Mouse (Mus musculus) cortical plate, adult 2 months (tissue): ENCODE measurements at regions not wholly inside any gene's neighbourhood (a gene's known extent, or its start where the extent isn't known, plus 50 kb on each side); places are given as distances from the start of the nearest gene placed in this dataset.

Experiments
- H3K27ac ChIP-seq: fragments of 200-500 bp; 2 replicates; pipeline ENCODE4 v1.5.1; 2012; ENCODE audit warnings: low read length, control low read depth, inconsistent platforms; ENCODE audit not compliant: insufficient read depth
- H3K4me1 ChIP-seq: fragments of 200-500 bp; 2 replicates; pipeline ENCODE4 v1.6.1; 2011; ENCODE audit warnings: low read length; ENCODE audit not compliant: control insufficient read depth, insufficient read depth
- H3K4me3 ChIP-seq: fragments of 200-500 bp; 2 replicates; pipeline ENCODE4 v1.5.1; 2011; ENCODE audit warnings: mild to moderate bottlenecking, low read length, control low read depth; ENCODE audit not compliant: insufficient read depth
- CTCF ChIP-seq: fragments of 200-500 bp; IDR thresholded peaks from 2 replicates; pipeline ENCODE4 v1.5.1; 2011; ENCODE audit warnings: mild to moderate bottlenecking, control low read depth, low read length; ENCODE audit not compliant: insufficient read depth; ENCODE audit errors: extremely low read depth
- POLR2A ChIP-seq: fragments of 200-500 bp; IDR thresholded peaks from 2 replicates; pipeline ENCODE4 v1.6.1; 2011; ENCODE audit warnings: mild to moderate bottlenecking, low read length, control low read depth; ENCODE audit not compliant: insufficient read depth; ENCODE audit errors: extremely low read depth

GRCm38 (mm10) chr11:45058658-45059057 lies 441.5 kb downstream of the Ebf1 start:
- no peak for TF ChIP-seq POLR2A
- TF ChIP-seq CTCF: no peak
- H3K4me1 ChIP-seq: no peaks in the 10 kb centered on the region
- no peak overlapping the region for H3K27ac ChIP-seq
- H3K4me3 ChIP-seq: no peak overlapping the region

- TF ChIP-seq CTCF (no peak), POLR2A (no peak)
- Histone ChIP-seq H3K4me1 (no peaks in the 10 kb centered on the region), H3K27ac (no peak overlapping the region), H3K4me3 (no peak overlapping the region)
These were observed 449.5 kb downstream of the Ebf1 start for GRCm38 (mm10) chr11:45066592-45066991.

GRCm38 (mm10) chr11:45070280-45070679 lies 453.2 kb downstream of the Ebf1 start:
- Histone ChIP-seq H3K4me1 (no peaks in the 10 kb centered on the region), H3K4me3 (no peak overlapping the region), H3K27ac (no peak overlapping the region)
- TF ChIP-seq POLR2A: no peak

- H3K4me1 ChIP-seq: no peaks in the 10 kb centered on the region
- no peak for TF ChIP-seq POLR2A
- TF ChIP-seq CTCF: no peak
- H3K4me3 ChIP-seq: no peak overlapping the region
- H3K27ac ChIP-seq: no peak overlapping the region
These were observed 454.1 kb downstream of the Ebf1 start for GRCm38 (mm10) chr11:45071195-45071594.

GRCm38 (mm10) chr11:45084506-45085037 lies 467.5 kb downstream of the Ebf1 start:
- no peak overlapping the region for H3K4me3 ChIP-seq
- H3K27ac ChIP-seq: no peak overlapping the region

GRCm38 (mm10) chr11:45085145-45085544 lies 468.0 kb downstream of the Ebf1 start:
- TF ChIP-seq POLR2A: no peak
- no peak for TF ChIP-seq CTCF
- no peak overlapping the region for H3K4me3 ChIP-seq
- H3K4me1 ChIP-seq: no peaks in the 10 kb centered on the region
- no peak overlapping the region for H3K27ac ChIP-seq

More at GRCm38 (mm10) chr11:45084506-45085037, 467.5 kb downstream of the Ebf1 start:
- TF ChIP-seq CTCF: no peak
- no peak for TF ChIP-seq POLR2A
- no peaks in the 10 kb centered on the region for H3K4me1 ChIP-seq

- H3K27ac ChIP-seq: no peak overlapping the region
- TF ChIP-seq CTCF: no peak
- H3K4me1 ChIP-seq: no peaks in the 10 kb centered on the region
- H3K4me3 ChIP-seq: no peak overlapping the region
These were observed 470.2 kb downstream of the Ebf1 start for GRCm38 (mm10) chr11:45087186-45087915.

GRCm38 (mm10) chr11:45088286-45088685 lies 471.2 kb downstream of the Ebf1 start:
- TF ChIP-seq CTCF (no peak), POLR2A (no peak)
- Histone ChIP-seq H3K4me3 (no peak overlapping the region), H3K4me1 (no peaks in the 10 kb centered on the region), H3K27ac (no peak overlapping the region)

GRCm38 (mm10) chr11:45089561-45089960 lies 472.4 kb downstream of the Ebf1 start:
- TF ChIP-seq CTCF (no peak), POLR2A (no peak)
- H3K27ac ChIP-seq: no peak overlapping the region
- H3K4me3 ChIP-seq: no peak overlapping the region
- no peaks in the 10 kb centered on the region for H3K4me1 ChIP-seq
